Mouse (Mus musculus) lung, adult 2 months (tissue): ENCODE measurements around the gene Ube2a. TPM values are rescaled to one million over a fixed set of nuclear protein-coding genes. Genes with fewer than 3 reads are reported as not detected.

ENCODE experiments used
- DNase-seq: peaks from one replicate; pipeline ENCODE4 v3.0.0; 2022
- H3K4me1 ChIP-seq: fragments of 200-500 bp; 2 replicates; pipeline ENCODE4 v1.6.1; 2011; ENCODE audit warnings: low read length; ENCODE audit not compliant: control insufficient read depth, insufficient read depth
- H3K4me3 ChIP-seq: fragments of 200-500 bp; replicated peaks from 2 replicates; pipeline ENCODE3; 2011; ENCODE audit warnings: low read depth, mild to moderate bottlenecking, control low read depth, low read length; ENCODE audit errors: extremely low read depth
- CTCF ChIP-seq: fragments of 200-500 bp; IDR thresholded peaks from 2 replicates; pipeline ENCODE4 v1.5.1; 2011; ENCODE audit warnings: mild to moderate bottlenecking, low read length, control low read depth; ENCODE audit not compliant: insufficient read depth
- POLR2A ChIP-seq: fragments of 200-500 bp; IDR thresholded peaks from 2 replicates; pipeline ENCODE4 v1.6.1; 2011; ENCODE audit warnings: low read depth, mild to moderate bottlenecking, control low read depth, low read length, borderline replicate concordance; ENCODE audit errors: extremely low read depth
- WGBS: fragments of 180-500 bp; shearing (Covaris S2); methylation state at CpG from one replicate; pipeline ENCODE4 v1.1.7; 2018; 5-methylcytosine and 5-hydroxymethylcytosine counted together
- polyA plus RNA-seq: library from polyadenylated mRNA; depleted of rRNA; stranded (reverse); fragments of >200 nt; gene quantifications from 2 replicates; pipeline ENCODE4 v1.2.3, GENCODE M21; 2012

Ube2a gene
- polyA plus RNA-seq, 1 experiment, result 23.1 TPM

GRCm38 (mm10) chrX:36901655-36902054, 28.0 kb downstream of the Ube2a start:
- H3K4me1 ChIP-seq, result peaks cover 3% of the 10 kb centered on the region; the same call in 1 of the 2 replicates
- no peak overlapping the region for H3K4me3 ChIP-seq
- no peak for DNase-seq
- 37% methylated on average over 3 of the region's 3 CpGs for WGBS
- no peak for TF ChIP-seq POLR2A
- no peak for TF ChIP-seq CTCF

DNA sequence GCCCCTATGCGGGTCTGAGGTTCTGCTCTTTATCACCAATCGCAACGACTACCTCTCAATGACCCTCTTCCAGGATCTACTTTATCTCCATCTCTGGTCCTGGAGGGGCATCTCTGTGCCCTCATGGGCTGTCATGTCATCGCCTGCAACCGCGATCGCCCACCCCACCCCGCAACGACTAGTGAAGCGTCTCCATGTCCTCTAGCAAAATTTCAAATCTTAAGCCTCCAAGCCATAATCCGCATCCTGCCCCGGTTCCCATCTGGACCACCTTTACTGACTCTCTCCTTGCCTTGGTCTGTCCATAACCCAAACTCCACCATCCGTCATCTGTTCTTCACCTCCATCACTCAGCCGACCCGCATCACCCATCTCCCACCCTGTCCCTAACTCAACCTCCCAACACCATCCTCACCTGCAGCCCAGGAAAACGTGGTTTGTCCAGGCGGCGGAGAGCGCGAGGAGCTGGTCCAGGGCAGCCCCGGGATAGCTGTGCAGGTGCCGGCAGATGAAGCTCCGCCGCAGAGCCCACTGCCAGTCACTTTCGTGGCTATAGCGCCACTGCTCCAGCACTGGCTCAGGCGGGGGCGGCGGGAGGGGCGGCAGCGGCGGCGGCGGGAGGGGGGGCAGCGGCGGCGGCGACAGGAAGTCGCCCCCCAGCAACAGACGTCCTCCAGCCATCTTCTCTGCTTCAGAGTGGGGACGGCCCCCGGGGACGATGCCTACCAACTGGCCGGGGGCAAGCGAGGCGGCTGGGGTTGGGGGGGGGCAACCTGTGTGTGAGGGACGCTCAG, 28.8 kb downstream of the Ube2a start, which contains the start of gene Nkrf:
Nkrf (minus strand) TSS at position 579 of the 794 bp plus-strand sequence.
- H3K4me1 ChIP-seq, result peaks cover 3% of the 10 kb centered on the region; the same call in 1 of the 2 replicates
- WGBS, result 34% methylated on average over 44 of the region's 47 CpGs
- DNase-seq, result peak; percentile 8
- TF ChIP-seq CTCF (no peak), POLR2A (no peak)
- peak within 1 kb of the TSS; percentile 78 for H3K4me3 ChIP-seq

- H3K4me1 ChIP-seq, result peaks cover 3% of the 10 kb centered on the region; the same call in 1 of the 2 replicates
- peak; percentile 85 for DNase-seq
- no peak for TF ChIP-seq CTCF
- TF ChIP-seq POLR2A, result peak; percentile 93
- H3K4me3 ChIP-seq, result peak overlapping the region; percentile 78
- WGBS, result 37% methylated on average over 31 of the region's 32 CpGs
Measured at GRCm38 (mm10) chrX:36903115-36903768, 29.5 kb downstream of the Ube2a start.

DNA sequence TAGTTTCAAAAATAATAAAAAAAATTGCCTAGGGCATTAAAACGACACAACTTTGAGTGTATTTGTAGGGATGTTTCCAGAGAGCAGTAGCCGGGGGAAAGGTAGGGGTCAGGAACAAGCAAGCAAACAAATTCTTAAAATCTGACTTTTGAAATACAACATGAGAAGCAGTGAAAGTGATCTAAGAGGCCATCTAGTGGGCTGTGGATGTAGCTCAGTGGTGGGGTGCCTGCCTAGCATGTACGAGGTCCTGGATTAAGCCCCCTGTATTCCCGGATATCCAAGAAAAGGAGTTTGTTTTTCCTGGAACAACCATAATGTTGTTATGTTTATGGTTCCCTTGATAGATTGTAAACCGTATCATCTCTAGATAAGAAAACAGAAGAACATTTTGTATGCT, 32.8 kb downstream of the Ube2a start:
- 36% methylated on average over 5 of the region's 5 CpGs for WGBS
- H3K4me1 ChIP-seq, result peaks cover 3% of the 10 kb centered on the region; the same call in 1 of the 2 replicates
- DNase-seq, result no peak
- TF ChIP-seq CTCF (peak; percentile 11; the same call in 1 of the 2 replicates), POLR2A (no peak)
- H3K4me3 ChIP-seq, result no peak overlapping the region

DNA sequence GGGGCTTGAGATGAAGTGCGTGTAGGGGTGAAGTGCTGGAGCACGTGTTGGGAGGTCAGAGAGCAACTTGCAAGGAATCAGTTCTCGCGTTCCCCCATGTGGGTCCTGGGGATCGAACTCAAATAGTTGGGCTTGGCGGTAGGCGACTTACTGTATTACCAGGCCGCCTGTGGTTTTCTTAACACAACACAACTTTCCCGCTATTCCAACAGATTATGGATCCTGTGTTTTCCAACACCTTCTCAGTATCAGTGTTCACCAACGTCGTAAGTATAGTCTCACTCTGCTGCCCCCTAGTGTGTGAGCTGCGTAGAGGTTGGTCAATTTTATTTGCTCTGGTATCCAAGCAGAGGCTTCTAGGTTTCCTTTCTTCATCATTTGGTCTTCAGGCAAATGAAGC, 37.6 kb downstream of the Ube2a start:
- 42% methylated on average over 12 of the region's 12 CpGs for WGBS
- TF ChIP-seq CTCF, result no peak
- no peak for TF ChIP-seq POLR2A
- H3K4me3 ChIP-seq, result no peak overlapping the region
- no peaks in the 10 kb centered on the region; the same call in 1 of the 2 replicates for H3K4me1 ChIP-seq
- peak; percentile 26 for DNase-seq

- DNase-seq, result no peak
- TF ChIP-seq CTCF (no peak), POLR2A (no peak)
- Histone ChIP-seq H3K4me1 (peaks cover 4% of the 10 kb centered on the region; the same call in 1 of the 2 replicates), H3K4me3 (no peak overlapping the region)
- 43% methylated on average over 1 of the region's 1 CpGs for WGBS
Measured at GRCm38 (mm10) chrX:36917749-36918148, 44.0 kb downstream of the Ube2a start.

DNA sequence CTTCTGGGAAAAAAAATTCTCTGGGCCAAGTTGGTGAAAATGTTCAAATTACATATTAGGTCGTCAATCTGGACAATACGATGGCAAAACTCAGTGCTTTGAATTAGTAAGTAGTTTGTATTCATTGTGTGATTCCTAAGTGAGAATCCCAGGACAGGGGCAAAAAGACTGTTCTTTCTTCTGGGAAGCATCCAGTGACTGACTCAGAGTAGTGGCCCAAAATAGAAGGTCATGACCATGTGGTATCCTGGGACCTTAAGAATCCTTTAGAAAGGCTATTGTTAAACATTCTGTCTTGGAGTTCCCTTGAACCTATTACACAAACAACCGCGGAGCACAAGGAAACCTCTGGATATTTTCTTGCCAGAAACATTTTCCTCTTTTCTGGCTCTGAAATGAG, 47.6 kb downstream of the Ube2a start:
- 62% methylated on average over 4 of the region's 4 CpGs for whole genome bisulfite sequencing

GRCm38 (mm10) chrX:36928791-36929190, 55.1 kb downstream of the Ube2a start:
- H3K4me1 ChIP-seq, result no peaks in the 10 kb centered on the region
- TF ChIP-seq CTCF, result no peak
- TF ChIP-seq POLR2A, result no peak
- DNase-seq, result no peak
- 68% methylated on average over 4 of the region's 4 CpGs for WGBS
- H3K4me3 ChIP-seq, result no peak overlapping the region

More for the DNA sequence above, 47.6 kb downstream of the Ube2a start:
- no peak for DNase-seq
- no peak overlapping the region for H3K4me3 ChIP-seq
- TF ChIP-seq CTCF, result no peak
- TF ChIP-seq POLR2A, result no peak
- peaks cover 4% of the 10 kb centered on the region; the same call in 1 of the 2 replicates for H3K4me1 ChIP-seq

- no peak for DNase-seq
- no peaks in the 10 kb centered on the region for H3K4me1 ChIP-seq
- WGBS, result 61% methylated on average over 4 of the region's 4 CpGs
- H3K4me3 ChIP-seq, result no peak overlapping the region
- TF ChIP-seq CTCF (no peak), POLR2A (no peak)
Measured at GRCm38 (mm10) chrX:36929694-36930093, 56.0 kb downstream of the Ube2a start.
